Mouse (Mus musculus) small intestine, adult 2 months (tissue): ENCODE measurements around the gene Ercc4.

ENCODE experiments used
- CTCF ChIP-seq: fragments of 200-500 bp; IDR thresholded peaks from 2 replicates; pipeline ENCODE4 v1.5.1; 2012; ENCODE audit warnings: low read depth, mild to moderate bottlenecking, control low read depth, inconsistent platforms, low read length, moderate library complexity, mixed read lengths; ENCODE audit not compliant: insufficient replicate concordance, insufficient read length; ENCODE audit errors: extremely low read depth
- POLR2A ChIP-seq: fragments of 200-500 bp; IDR thresholded peaks from 2 replicates; pipeline ENCODE4 v1.6.1; 2012; ENCODE audit warnings: low read depth, mild to moderate bottlenecking, control low read depth, inconsistent platforms, low read length, moderate library complexity

DNA sequence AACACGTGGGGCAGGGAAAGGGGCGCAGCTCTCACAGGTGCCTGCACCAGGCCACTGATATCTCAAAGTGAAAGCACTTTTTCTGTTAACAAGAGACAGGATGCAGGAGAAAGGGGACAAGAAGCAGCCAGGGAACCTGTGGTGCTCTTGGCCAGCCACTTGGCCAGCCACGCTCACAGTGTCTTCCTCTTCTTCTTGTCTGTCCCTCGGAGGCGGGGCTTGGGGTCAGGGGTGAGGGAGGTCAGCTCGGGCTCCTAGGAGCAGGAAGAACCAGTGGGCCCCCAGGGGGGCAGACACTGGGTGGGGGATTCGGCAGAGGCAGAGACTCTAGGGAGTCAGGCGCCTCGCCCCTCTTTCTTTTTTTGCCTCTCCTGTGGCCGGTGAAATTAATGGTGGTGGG lies 48.4 kb upstream of the Ercc4 start:
- TF ChIP-seq POLR2A (no peak), CTCF (no peak)
